Mouse (Mus musculus) lung, adult 2 months (tissue): ENCODE measurements around the gene Scamp3. TPM values are rescaled to one million over a fixed set of nuclear protein-coding genes. Genes with fewer than 3 reads are reported as not detected.

Experiments
- DNase-seq: peaks from one replicate; pipeline ENCODE4 v3.0.0; 2022
- H3K4me1 ChIP-seq: fragments of 200-500 bp; 2 replicates; pipeline ENCODE4 v1.6.1; 2011; ENCODE audit warnings: low read length; ENCODE audit not compliant: control insufficient read depth, insufficient read depth
- H3K4me3 ChIP-seq: fragments of 200-500 bp; replicated peaks from 2 replicates; pipeline ENCODE3; 2011; ENCODE audit warnings: low read depth, mild to moderate bottlenecking, control low read depth, low read length; ENCODE audit errors: extremely low read depth
- CTCF ChIP-seq: fragments of 200-500 bp; IDR thresholded peaks from 2 replicates; pipeline ENCODE4 v1.5.1; 2011; ENCODE audit warnings: mild to moderate bottlenecking, low read length, control low read depth; ENCODE audit not compliant: insufficient read depth
- POLR2A ChIP-seq: fragments of 200-500 bp; IDR thresholded peaks from 2 replicates; pipeline ENCODE4 v1.6.1; 2011; ENCODE audit warnings: low read depth, mild to moderate bottlenecking, control low read depth, low read length, borderline replicate concordance; ENCODE audit errors: extremely low read depth
- WGBS: fragments of 180-500 bp; shearing (Covaris S2); methylation state at CpG from one replicate; pipeline ENCODE4 v1.1.7; 2018; 5-methylcytosine and 5-hydroxymethylcytosine counted together
- polyA plus RNA-seq: library from polyadenylated mRNA; depleted of rRNA; stranded (reverse); fragments of >200 nt; gene quantifications from 2 replicates; pipeline ENCODE4 v1.2.3, GENCODE M21; 2012

Scamp3 gene
- polyA plus RNA-seq, 1 experiment, result 127 TPM

DNA sequence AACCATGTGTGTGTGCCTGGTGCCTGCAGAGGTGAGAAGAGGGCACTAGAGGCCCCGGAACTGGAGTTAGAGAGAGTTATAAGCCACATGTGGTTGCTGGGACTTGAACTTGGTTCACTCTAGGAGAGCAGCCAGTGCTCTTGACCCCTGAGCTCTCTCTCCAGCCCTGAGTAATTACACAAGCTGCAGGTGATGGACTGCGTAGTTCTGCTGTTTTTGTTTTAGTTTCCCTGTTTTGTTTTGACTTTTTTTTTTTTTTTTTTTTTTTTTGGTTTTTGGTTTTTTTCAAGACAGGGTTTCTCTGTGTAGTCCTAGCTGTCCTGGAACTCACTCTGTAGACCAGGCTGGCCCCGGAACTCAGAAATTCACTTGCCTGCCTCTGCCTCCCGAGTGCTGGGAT, 15.5 kb upstream of the Scamp3 start:
- H3K4me1 ChIP-seq, result peaks cover 16% of the 10 kb centered on the region
- WGBS, result 71% methylated on average over 4 of the region's 4 CpGs
- TF ChIP-seq POLR2A (no peak), CTCF (no peak)
- no peak overlapping the region for H3K4me3 ChIP-seq
- no peak for DNase-seq

DNA sequence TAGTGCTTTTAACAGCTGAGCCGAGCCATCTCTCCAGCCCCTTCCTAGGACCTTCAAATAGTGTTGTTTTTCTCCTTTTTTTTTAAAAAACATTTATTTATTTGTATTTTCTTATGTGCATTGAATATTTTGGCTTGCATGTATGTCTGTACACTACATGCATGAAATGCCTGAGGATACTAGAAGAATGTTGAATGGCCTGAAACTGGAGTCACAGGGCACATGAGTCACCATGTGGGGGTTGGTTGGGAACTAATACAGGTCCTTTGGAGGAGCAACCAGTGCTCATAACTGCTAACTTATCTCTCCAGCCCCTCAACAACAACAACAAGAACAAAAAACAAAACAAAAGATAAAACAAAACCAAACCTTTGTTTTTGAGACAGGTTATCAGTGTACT, 14.2 kb upstream of the Scamp3 start:
- no peak for TF ChIP-seq POLR2A
- no peak for TF ChIP-seq CTCF
- WGBS, result 74% methylated on average over 1 of the region's 1 CpGs
- no peak overlapping the region for H3K4me3 ChIP-seq
- DNase-seq, result no peak
- peaks cover 16% of the 10 kb centered on the region for H3K4me1 ChIP-seq

GRCm38 (mm10) chr3:89163643-89164245, 13.5 kb upstream of the Scamp3 start:
- no peak for DNase-seq
- WGBS, result 58% methylated on average over 5 of the region's 5 CpGs
- Histone ChIP-seq H3K4me1 (peaks cover 16% of the 10 kb centered on the region), H3K4me3 (no peak overlapping the region)
- no peak for TF ChIP-seq POLR2A

DNA sequence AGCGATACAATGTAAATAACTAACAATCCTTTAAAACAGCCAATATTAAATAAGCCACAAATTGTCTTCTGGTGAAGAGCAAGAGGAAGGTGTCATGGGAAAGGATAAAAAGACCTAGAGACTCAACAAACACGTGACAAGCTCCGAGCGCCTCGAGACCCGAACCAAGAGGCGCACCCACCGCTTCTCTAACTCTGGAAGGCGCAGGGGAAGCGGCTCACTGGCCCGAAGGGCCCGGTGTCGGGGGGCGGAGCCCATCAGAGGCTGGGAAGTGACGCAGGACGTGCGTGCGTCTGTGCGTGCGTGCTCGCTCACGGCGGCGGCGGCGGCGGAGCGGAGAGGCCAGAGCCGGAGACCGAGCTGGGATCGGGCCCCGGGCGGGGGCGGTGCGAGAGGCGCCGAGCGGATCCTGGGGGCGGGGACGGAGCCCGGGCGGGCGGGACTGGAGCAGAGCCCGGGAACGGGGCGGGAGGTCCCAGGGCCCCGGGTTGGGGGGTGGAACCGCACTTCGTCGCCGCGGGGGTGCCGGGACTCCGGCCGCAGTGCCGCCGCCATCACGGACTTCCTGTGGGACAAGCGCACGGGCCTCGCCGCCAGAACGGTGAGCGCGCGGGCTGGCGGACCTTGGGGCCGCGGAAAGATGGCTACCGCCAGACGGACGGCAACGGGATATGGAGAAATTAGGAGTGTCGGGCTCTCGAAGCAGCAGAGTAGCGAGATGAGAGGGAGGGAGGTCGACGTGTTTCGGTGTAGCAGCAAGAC, 12.6 kb upstream of the Scamp3 start, which contains the start of gene Clk2:
Gene Clk2 (plus strand): TSS at position 290 of the 762 bp plus-strand sequence.
- TF ChIP-seq CTCF, result no peak
- peak; percentile 82; the same call in 1 of the 2 replicates for TF ChIP-seq POLR2A
- DNase-seq, result peak; percentile 94
- WGBS, result under 1% methylated on average over 79 of the region's 79 CpGs
- peaks cover 13% of the 10 kb centered on the region; the same call in 1 of the 2 replicates for H3K4me1 ChIP-seq
- H3K4me3 ChIP-seq, result peak within 1 kb of the TSS; percentile 97

GRCm38 (mm10) chr3:89165268-89165870, 11.9 kb upstream of the Scamp3 start:
- H3K4me3 ChIP-seq, result peak overlapping the region; percentile 97
- peaks cover 13% of the 10 kb centered on the region; the same call in 1 of the 2 replicates for H3K4me1 ChIP-seq
- WGBS, result 11% methylated on average over 12 of the region's 12 CpGs
- no peak for DNase-seq
- no peak for TF ChIP-seq CTCF
- TF ChIP-seq POLR2A, result no peak

DNA sequence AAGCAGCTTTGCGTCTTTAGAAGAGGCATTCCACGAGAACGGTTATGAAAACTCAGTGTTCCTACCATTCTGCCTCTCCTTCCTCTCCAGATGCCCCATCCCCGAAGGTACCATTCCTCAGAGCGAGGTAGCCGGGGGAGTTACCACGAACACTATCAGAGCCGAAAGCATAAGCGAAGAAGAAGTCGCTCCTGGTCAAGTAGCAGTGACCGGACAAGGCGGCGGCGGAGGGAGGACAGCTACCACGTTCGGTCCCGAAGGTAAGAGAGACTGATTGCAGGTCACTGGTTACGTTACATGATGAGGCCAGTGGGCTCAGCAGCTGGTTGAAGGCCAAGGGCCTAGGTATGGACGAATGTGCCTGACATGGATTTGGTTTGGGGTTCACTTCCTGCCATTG, 10.3 kb upstream of the Scamp3 start:
- TF ChIP-seq POLR2A, result no peak
- no peak for TF ChIP-seq CTCF
- Histone ChIP-seq H3K4me1 (peaks cover 13% of the 10 kb centered on the region; the same call in 1 of the 2 replicates), H3K4me3 (no peak overlapping the region)
- no peak for DNase-seq
- 91% methylated on average over 19 of the region's 19 CpGs for WGBS

DNA sequence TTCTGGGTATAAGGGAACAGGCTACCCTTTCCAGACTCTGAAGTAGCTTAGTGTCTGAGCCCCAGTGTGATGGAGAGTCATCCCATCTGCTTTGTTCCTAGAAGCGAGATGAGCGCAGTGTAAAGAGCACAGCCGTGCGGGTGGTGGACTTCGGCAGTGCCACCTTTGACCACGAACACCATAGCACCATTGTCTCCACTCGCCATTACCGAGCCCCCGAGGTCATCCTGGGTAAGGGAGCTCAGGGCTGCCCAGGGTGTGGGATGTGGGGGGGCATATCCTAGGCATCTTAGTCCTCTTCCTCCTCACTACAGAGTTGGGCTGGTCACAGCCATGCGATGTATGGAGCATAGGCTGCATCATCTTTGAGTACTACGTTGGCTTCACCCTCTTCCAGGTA, 2.4 kb upstream of the Scamp3 start:
- WGBS, result 94% methylated on average over 11 of the region's 11 CpGs
- no peak for DNase-seq
- Histone ChIP-seq H3K4me1 (peaks cover 7% of the 10 kb centered on the region), H3K4me3 (no peak overlapping the region)
- TF ChIP-seq POLR2A, result no peak
- TF ChIP-seq CTCF, result no peak

DNA sequence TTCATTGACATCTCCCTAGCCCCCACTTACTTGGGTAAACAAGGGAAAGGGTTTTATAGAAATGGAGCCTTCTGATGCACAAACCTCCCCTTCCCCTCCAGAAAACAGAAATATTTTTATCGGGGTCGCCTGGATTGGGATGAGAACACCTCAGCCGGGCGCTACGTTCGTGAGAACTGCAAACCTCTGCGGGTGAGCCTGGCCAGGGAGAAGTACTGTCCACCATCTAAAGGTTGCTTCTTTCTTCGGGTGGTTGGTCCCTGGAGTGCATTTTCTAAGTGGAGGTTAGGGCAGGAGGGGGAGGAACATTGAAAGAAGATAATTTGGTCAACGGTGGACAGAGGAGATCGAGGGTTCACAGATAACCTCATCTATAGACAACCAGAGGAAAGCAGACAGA, 1.7 kb upstream of the Scamp3 start:
- H3K4me3 ChIP-seq, result no peak overlapping the region
- TF ChIP-seq CTCF, result no peak
- no peak for TF ChIP-seq POLR2A
- peaks cover 7% of the 10 kb centered on the region for H3K4me1 ChIP-seq
- DNase-seq, result no peak
- WGBS, result 86% methylated on average over 10 of the region's 10 CpGs

GRCm38 (mm10) chr3:89176421-89176820, 852 bp upstream of the Scamp3 start:
- 77% methylated on average over 7 of the region's 7 CpGs for WGBS
- Histone ChIP-seq H3K4me1 (peaks cover 7% of the 10 kb centered on the region), H3K4me3 (no peak overlapping the region)
- TF ChIP-seq CTCF, result no peak
- TF ChIP-seq POLR2A, result no peak
- DNase-seq, result no peak
